Mouse (Mus musculus): ENCODE data around the gene Gbp8. TPM values are rescaled to one million over a fixed set of nuclear protein-coding genes. Genes with fewer than 3 reads are reported as not detected.
A peak's percentile ranks its signal among the peaks of the same experiment; 100 is the strongest.
"Not testable (repeated sequence)": the region's sequence is repeated elsewhere in the genome, so short reads cannot be mapped to it uniquely, and the experiment has no call there.

Gbp8 gene
- 1 to 10 TPM in 1 of 2 experiments, under 1 TPM in 1; 0.10 to 1.3 TPM for total RNA-seq (2021)
- long read RNA-seq, experiment 1, partial matches to known transcripts: 0 of 5 reads
- long read RNA-seq, experiment 1, other reads (novel, unspliced or antisense): 5 of 5 reads
- long read RNA-seq, experiment 2, partial matches to known transcripts: 0 of 1 reads
- long read RNA-seq, experiment 2, other reads (novel, unspliced or antisense): 1 of 1 reads

DNA sequence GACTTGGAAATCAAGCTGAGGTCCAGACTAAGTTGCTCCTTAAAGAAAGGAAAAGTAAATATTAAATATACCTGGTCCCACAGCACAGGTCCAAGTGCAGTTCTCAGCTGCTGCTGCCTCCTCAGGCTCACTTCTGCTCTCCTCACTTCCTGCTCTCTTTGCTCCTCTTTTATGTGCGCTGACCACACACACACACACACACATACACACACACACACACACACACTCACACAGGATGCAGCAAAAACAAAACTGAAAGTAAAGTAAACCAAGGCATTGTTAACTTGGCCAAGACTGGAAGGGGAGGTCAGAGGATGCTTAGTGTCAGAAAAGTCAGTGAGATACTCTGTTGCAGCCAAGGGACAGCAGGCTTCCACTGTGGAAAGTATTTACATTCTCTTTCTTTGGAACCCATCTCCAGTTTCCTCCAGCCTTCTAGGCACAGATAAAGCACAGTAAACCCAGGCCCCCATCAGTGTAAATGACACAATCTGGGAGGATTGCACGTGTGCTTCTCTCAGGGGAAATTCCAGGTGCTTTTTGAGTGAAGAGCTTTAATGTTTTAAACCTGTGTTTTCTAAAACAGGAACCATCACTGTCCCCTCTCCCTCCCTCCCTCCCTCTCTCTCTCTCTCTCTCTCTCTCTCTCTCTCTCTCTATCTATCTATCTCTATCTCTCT is at the start of gene Gbp8, which contains the start of the genes Gbp9 and Gbp4:
TSS of gene Gbp8 (minus strand) at position 132 of the 680 bp plus-strand sequence.
TSS of gene Gbp9 (minus strand) at position 131 of the 680 bp plus-strand sequence.
TSS of gene Gbp4 (minus strand) at position 178 of the 680 bp plus-strand sequence.
- intact Hi-C loops (cut with DNase I): loop anchor here (2.0 kb wide), 1 partner anchor 29 kb away; no protein-coding TSS in a partner anchor
- DNase-seq: peak; percentile 9 to 21

DNA sequence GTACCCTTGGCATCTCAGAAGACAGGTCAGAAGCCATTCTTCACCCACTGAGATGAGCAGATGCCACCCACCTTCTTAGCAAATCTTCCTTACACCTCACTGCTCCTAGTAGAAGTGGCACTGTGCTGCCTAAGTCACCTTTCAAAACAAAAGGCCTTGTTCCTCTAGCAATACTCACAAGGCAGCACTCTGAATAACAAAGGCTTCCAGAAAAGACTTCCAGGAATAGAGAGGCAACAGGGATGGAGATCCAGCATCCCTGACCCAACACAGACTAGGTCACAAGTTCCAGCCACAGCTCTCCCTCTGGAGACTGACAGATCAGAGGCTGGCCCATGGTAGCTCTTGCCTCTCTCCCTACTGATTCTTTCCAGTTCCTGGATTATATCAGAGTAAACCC is 42.1 kb upstream of the Gbp8 start:
- no peak for DNase-seq
- intact Hi-C loops (cut with DNase I): no loop called here

DNA sequence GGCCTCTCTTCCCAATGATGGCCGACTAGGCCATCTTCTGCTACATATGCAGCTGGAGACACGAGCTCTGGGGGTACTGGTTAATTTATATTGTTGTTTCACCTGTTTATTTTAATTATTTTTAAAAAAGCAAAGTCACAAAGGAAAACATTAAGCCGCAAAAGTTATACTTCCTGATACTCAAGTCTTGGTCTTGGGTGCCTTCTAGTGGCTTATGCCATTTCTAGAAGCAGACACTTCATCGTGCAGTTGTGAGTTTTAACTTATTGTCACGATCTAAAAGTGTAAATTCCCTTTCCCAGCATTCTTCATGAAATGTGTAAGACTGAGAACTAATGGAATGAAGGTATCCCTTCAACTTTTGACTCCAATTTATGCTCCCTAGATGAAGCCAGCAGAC is 17.2 kb upstream of the Gbp8 start:
- DNase-seq: no peak
- intact Hi-C loops (cut with DNase I): loop anchor here (5.0 kb wide), 1 partner anchor 169 kb away; no protein-coding TSS in a partner anchor

- intact Hi-C loops (cut with DNase I): no loop called here
- DNase-seq: no peak
These were observed 14.7 kb upstream of the Gbp8 start for GRCm38 (mm10) chr5:105154049-105154448.

DNA sequence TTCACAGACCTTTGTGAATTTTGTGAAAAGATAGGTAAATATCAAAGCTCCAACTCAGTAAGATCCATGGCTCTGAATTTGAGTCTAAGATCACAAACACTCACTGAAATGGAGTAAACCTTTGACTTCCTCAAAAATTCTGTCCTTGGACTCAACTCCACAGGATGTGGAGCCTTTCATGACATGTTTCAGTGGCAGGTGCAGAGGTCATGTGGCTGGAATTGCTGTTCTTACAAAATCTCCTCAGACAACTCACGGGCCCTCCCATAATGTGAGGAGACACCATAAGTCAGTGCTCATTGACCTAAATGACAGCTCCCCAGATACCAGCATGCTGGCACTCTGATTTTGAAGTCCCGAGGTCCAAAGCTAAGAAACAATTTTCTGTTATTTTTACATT is 8.7 kb upstream of the Gbp8 start:
- intact Hi-C loops (cut with DNase I): loop anchor here (5.0 kb wide), 1 partner anchor 149 kb away; no protein-coding TSS in a partner anchor
- not testable (repeated sequence) for DNase-seq

- intact Hi-C loops (cut with DNase I): loop anchor here (5.0 kb wide), 1 partner anchor 151 kb away; no protein-coding TSS in a partner anchor
- peak; percentile 5 to 18 for DNase-seq
These were observed 7.1 kb upstream of the Gbp8 start for GRCm38 (mm10) chr5:105146447-105146846.

DNA sequence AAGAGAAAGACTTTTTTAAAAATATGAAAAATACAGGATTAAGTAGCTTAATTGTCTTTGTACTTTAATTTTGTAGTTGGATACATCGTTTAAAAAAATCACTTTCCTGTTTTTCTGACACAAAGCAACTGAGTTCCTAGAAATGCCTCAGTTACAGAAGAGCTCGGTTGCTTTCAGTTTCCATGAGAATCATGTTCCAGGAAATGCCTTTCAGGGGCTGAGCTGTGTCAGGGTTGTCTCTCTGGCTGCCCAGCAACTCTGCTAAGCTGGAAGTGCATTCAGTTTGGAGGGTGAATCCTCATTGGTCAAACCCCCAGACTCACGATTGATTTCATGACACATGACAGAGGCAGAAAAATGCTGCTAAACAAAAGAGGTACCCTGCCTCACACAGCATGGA is 6.4 kb upstream of the Gbp8 start:
- DNase-seq: peak in 1 of 2 experiments; percentile 4
- intact Hi-C loops (cut with DNase I): loop anchor here (5.0 kb wide), 1 partner anchor 152 kb away; no protein-coding TSS in a partner anchor

GRCm38 (mm10) chr5:105140089-105140810 is 910 bp upstream of the Gbp8 start:
- intact Hi-C loops (cut with DNase I); DNase-seq: not testable (repeated sequence)

DNA sequence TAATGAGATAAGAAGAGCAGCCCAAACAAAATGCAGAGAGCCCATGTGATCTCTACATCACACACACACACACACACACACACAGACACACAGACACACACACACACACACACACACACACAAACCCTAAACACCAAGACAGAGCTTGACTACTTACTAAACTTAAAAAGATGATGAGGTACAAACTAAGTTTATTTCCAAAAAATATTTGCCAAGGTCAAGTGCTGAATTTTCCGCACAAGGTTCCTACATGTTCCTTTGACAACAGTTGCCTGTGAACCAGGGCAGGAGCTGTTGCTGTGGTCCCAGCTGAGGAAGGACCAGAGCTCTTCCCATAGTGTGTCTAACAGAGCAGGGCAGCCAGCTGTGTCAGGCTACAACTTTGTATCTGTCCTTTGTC is 434 bp downstream of the Gbp8 start:
- peak in 1 of 2 experiments; percentile 4 for DNase-seq
- intact Hi-C loops (cut with DNase I): loop anchor here (2.0 kb wide), 1 partner anchor 28 kb away; no protein-coding TSS in a partner anchor

DNA sequence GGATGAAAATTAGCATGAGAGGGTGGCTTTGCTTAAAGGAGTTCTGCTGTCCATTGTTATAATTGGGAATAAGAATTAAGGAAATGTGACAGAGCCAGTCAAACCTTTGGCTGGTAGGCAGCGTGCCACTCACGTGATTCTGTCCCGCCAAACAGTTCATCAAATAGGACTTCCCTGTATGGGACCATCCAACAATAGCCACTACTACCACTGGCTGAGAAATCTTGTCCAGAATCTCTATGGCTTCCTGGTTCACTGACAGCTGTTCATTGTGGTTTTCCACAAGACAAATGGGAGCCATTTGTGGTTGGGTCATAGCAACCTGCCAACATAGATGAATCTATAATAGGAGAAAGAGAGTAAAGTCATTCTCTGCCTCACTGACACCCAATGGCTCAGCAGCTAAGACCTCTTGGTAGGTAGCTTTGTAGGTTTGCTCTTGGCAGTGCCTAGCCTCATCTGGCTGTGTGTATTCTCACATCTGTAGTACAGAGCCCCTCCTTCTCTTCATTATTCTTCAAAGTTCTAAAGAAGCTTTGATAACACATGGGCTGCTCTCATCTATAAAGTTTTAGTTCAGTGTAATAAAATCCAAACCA is 2.5 kb downstream of the Gbp8 start:
- intact Hi-C loops (cut with DNase I); DNase-seq: not testable (repeated sequence)

DNA sequence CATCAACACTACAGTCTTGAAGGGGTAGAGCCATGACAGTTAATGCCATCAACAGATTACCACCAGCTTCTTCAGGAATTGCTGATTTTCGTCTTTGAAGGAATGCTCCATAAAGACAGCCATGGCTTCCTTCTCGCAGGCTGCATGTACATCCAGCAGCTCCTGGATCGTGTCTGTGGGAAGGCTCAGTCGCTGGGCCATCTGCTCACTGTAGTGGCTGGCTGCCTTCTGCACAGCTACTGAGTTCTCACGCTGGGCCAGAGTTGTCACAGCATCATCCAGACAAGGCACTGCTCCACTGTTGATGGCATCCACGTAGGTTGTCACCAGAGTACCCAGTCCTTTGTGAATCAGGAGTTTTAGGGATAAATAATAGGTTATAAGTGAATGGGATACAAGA is 17.6 kb downstream of the Gbp8 start:
- DNase-seq; intact Hi-C loops (cut with DNase I): not testable (repeated sequence)

DNA sequence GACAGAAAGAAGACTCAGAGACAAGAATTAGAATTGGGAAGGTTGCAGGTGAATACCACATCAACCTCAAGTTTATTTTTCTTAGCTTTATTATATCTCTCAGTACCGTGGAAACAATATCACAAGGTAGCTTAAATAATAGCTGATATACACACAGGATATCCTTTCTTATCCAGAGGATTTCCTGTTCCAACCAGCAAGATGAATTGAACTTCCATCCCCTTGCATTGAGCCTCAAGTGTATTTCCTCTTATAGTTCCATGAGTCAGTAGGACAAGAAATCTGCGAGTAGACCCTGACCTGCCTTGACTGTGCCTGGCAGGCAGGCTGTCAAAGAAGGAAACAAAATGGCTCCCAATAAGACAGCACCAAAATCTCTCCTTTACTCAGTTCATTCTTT is 23.6 kb downstream of the Gbp8 start:
- intact Hi-C loops (cut with DNase I): no loop called here
- DNase-seq: no peak

GRCm38 (mm10) chr5:105114696-105115095 is 24.6 kb downstream of the Gbp8 start:
- intact Hi-C loops (cut with DNase I): no loop called here
- no peak for DNase-seq

DNA sequence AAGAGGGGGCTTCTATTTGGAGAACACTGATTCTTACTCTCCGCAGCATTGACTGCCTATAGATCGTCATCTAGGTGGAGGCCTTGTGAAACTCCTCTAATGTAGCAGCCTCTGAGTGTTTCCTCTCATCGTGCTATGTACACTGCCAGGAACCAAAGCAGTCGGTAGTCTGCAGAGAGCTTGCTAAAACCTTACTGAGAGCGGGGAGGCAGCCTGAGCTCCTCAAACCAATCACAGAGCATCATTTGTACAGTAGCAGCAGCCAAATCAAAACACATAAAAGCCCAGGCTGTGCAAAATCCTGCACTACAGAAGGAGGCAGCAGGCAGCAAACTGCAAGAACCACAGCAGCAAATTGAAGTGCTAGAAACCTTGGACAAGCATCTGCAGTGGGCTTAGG is 25.7 kb downstream of the Gbp8 start:
- DNase-seq: no peak
- intact Hi-C loops (cut with DNase I): no loop called here

DNA sequence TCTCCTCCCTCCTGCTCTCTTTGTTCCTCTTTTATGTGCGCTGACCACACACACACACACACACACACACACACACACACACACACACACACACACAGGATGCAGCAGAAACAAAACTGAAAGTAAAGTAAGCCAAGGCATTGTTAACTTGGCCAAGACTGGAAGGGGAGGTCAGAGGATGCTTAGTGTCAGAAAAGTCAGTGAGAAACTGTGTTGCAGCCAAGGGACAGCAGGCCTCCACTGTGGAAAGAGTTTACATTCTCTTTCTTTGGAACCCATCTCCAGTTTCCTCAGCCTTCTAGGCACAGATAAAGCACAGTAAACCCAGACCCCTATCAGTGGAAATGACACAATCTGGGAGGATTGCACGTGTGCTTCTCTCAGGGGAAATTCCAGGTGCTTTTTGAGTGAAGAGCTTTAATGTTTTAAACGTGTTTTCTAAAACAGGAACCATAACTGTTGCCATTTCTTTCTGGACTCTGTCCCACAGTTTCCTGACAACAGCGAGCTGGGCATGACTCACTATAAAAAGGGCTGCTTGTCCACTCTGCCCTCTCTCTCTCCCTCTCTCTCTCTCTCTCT is 29.0 kb downstream of the Gbp8 start:
- intact Hi-C loops (cut with DNase I): loop anchor here (2.0 kb wide), 1 partner anchor 28 kb away; the partner anchor contains the start of genes Gbp4, Gbp8 and Gbp9
- peak; percentile 54 to 65 for DNase-seq

DNA sequence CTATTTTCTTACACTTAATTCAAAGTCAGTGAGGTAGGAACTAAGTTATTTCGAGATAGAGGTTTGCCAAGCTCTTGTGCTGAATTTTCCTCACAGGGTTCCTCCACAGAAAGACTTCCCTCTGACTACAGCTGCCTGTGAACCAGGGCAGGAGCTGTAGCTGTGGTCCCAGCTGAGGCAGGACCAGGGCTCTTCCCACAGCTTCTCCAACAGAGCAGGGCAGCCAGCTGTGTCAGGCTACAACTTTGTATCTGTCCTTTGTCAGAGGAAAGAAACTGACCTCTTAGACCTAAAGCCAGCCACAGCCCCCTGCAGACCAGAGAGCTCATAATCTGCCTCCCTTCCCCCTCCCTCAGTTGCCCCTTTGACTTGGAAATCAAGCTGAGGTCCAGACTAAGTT is 29.6 kb downstream of the Gbp8 start:
- DNase-seq: peak in 1 of 2 experiments; percentile 28
- intact Hi-C loops (cut with DNase I): loop anchor here (2.0 kb wide), 1 partner anchor 29 kb away; the partner anchor contains the start of genes Gbp4, Gbp8 and Gbp9

DNA sequence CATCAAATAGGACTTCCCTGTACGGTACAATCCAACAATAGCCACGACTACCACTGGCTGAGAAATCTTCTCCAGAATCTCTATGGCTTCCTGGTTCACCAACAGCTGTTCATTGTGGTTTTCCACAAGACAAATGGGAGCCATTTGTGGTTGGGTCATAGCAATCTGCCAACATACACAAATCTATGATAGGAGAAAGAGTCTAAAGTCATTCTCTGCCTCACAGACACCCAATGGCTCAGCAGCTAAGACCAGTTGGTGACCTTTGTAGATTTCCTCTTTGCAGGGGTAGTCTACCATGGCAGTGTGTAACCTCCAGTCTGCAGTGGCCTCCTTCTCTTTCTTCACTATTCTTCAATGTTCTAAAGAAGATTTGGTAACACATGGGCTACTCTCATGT is 33.7 kb downstream of the Gbp8 start:
- intact Hi-C loops (cut with DNase I): not testable (repeated sequence)

GRCm38 (mm10) chr5:105081900-105082299 is 57.4 kb downstream of the Gbp8 start:
- no peak for DNase-seq
- intact Hi-C loops (cut with DNase I): no loop called here

More for the DNA sequence above, 33.7 kb downstream of the Gbp8 start:
- not testable (repeated sequence) for DNase-seq

DNA sequence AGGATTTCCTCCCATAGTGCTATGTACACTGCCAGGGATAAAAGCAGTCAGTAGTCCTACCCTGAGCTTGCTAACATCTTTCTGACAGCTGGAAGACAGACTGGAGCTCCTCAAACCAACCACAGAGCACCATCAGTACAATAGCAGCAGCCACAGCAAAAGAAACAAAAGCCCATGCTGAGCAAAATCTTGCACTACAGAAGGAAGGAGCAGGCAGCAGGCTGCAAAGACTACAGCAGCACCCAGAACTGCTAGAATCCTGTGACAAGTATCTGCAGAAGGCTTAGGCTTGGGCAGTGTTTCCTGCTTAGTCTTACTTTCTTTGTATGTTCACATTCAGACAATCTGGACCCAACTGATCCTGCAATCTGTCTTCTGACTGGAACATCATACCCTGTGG is 71.0 kb downstream of the Gbp8 start:
- DNase-seq; intact Hi-C loops (cut with DNase I): not testable (repeated sequence)

DNA sequence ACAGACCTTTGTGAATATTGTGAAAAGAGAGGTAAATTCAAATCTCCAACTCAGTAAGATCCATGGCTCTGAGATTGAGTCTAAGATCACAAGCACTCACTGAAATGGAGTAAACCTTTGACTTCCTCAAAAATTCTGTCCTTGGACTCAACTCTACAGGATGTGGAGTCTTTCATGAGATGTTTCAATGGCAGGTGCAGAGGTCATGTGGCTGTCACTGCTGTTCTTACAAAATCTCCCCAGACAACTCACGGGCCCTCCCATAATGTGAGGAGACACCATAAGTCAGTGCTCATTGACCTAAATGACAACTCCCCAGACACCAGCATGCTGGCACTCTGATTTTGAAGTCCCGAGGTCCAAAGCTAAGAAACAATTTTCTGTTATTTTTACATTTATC is 74.9 kb downstream of the Gbp8 start:
- intact Hi-C loops (cut with DNase I); DNase-seq: not testable (repeated sequence)
